Mouse (Mus musculus) midbrain, embryonic 12.5 days (tissue): ENCODE measurements around the gene Dpp4. TPM values are rescaled to one million over a fixed set of nuclear protein-coding genes. Genes with fewer than 3 reads are reported as not detected.

Experiments used
- ATAC-seq: fragments of 200-750 bp; cut with Nextera tagmentation; 2 replicates; pipeline ENCODE4 v1.8.0; 2017; ENCODE audit warnings: low read depth, moderate TSS enrichment, moderate library complexity; ENCODE audit not compliant: low FRiP score
- H3K27ac ChIP-seq: fragments of 300-500 bp; sonication (generic); replicated peaks from 2 replicates; pipeline ENCODE4 v1.5.1; 2016; ENCODE audit warnings: mild to moderate bottlenecking
- H3K27me3 ChIP-seq: fragments of 300-500 bp; sonication (generic); 2 replicates; pipeline ENCODE4 v1.6.1; 2016; ENCODE audit warnings: mild to moderate bottlenecking
- H3K36me3 ChIP-seq: fragments of 300-500 bp; sonication (generic); 2 replicates; pipeline ENCODE4 v1.6.1; 2016
- H3K4me1 ChIP-seq: fragments of 300-500 bp; sonication (generic); 2 replicates; pipeline ENCODE4 v1.6.1; 2016
- H3K4me2 ChIP-seq: fragments of 300-500 bp; sonication (generic); replicated peaks from 2 replicates; pipeline ENCODE4 v1.6.1; 2016; ENCODE audit warnings: mild to moderate bottlenecking, moderate library complexity
- H3K4me3 ChIP-seq: fragments of 300-500 bp; sonication (generic); 2 replicates; pipeline ENCODE4 v1.5.1; 2016; ENCODE audit warnings: mild to moderate bottlenecking
- H3K9ac ChIP-seq: fragments of 300-500 bp; sonication (generic); replicated peaks from 2 replicates; pipeline ENCODE4 v1.6.1; 2016; ENCODE audit warnings: mild to moderate bottlenecking, moderate library complexity
- H3K9me3 ChIP-seq: fragments of 300-500 bp; sonication (generic); 2 replicates; pipeline ENCODE4 v1.6.1; 2016; ENCODE audit warnings: mild to moderate bottlenecking
- WGBS: fragments of 180-500 bp; shearing (Covaris S2); methylation state at CpG from one replicate; pipeline ENCODE4 v1.1.7; 2016; 5-methylcytosine and 5-hydroxymethylcytosine counted together
- polyA plus RNA-seq: library from polyadenylated mRNA; unstranded; fragments of >200 nt; fragmentation: Nextera tagmentation; extraction: Ambion mirVana; gene quantifications from 2 replicates; pipeline ENCODE4 v1.2.1, GENCODE M21; 2016

The Dpp4 gene
- polyA plus RNA-seq, 1 experiment from 2014 or later, result 0.87 TPM

DNA sequence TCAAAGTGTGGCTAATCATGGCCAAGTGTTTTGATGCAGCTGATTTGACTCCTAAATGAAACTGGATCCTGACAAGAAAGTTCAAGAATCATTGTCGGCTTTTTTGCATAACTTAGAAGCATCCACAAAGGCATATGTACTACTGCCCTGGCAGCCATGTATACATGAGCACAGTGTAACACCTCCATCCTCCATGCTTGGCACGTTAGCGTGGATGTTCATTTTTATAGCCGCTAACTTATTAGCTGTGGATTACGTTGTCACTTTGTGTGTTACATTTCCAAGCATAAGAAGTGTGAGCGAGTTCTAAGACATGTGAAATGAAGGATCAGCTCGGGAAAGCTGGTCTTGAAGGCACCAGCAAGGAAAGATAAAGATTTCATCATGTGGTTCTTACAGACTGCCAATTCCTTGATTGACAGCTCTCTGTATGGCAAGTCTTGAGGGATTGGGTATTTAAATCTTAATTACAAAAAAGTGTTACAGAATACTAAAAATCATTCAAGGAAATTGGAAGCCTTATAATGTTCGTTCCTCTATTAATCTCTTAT lies 19.3 kb upstream of the Dpp4 start:
- no peaks in the 10 kb centered on the region for H3K4me1 ChIP-seq
- H3K9ac ChIP-seq, result no peak overlapping the region
- H3K27me3 ChIP-seq, result no peaks in the 10 kb centered on the region
- WGBS, result 92% methylated on average over 8 of the region's 8 CpGs
- no peak overlapping the region for H3K4me3 ChIP-seq
- no peaks in the 10 kb centered on the region for H3K9me3 ChIP-seq
- no peak overlapping the region for H3K4me2 ChIP-seq
- H3K36me3 ChIP-seq, result no peaks in the 10 kb centered on the region
- no peak for ATAC-seq
- H3K27ac ChIP-seq, result no peak overlapping the region

DNA sequence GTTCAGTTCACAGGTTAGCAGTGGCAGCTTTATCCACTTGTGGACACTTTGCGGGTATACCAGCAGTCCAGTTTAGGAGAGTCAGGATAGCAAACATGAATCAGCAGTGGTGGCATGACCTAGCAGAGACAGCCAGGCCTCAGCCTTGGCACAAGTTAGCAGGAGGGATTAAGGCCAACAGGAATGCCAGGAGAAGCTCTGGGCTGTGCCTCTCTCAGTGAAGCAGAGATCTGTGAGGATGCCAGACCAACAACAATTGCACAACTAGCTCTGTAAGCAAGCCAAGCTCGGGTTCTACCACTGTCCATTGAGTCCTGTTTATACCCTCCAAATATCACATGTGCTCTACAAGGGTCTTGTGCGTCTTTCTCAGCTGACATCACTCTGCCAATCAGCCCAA lies 13.9 kb upstream of the Dpp4 start:
- Histone ChIP-seq H3K27me3 (no peaks in the 10 kb centered on the region), H3K4me2 (no peak overlapping the region), H3K4me1 (no peaks in the 10 kb centered on the region), H3K27ac (no peak overlapping the region), H3K36me3 (no peaks in the 10 kb centered on the region), H3K9me3 (no peaks in the 10 kb centered on the region), H3K4me3 (no peak overlapping the region), H3K9ac (no peak overlapping the region)
- no peak for ATAC-seq
- WGBS, result 89% methylated on average over 3 of the region's 3 CpGs

DNA sequence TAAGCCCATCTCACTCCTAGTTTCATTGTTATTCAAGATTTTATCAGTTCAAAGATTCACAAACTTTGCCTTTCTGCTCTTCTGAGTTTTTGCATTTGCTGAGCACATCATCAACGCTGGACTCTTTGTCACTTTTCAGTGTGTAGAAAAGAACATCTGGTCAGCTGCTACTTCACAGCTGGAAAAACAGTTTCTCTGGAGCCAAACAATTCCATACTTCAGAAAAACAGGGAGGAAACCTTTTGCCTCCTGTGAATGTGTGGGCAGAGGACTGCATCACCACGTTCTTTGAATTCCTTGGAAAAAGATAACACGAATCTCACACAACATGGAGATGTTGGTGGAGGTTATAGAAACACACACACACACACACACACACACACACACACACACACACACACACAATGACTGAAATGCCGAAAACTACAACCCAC lies 11.3 kb upstream of the Dpp4 start:
- no peak overlapping the region for H3K4me3 ChIP-seq
- H3K9ac ChIP-seq, result no peak overlapping the region
- H3K27me3 ChIP-seq, result no peaks in the 10 kb centered on the region
- no peak overlapping the region for H3K27ac ChIP-seq
- no peak overlapping the region for H3K4me2 ChIP-seq
- H3K9me3 ChIP-seq, result no peaks in the 10 kb centered on the region
- H3K36me3 ChIP-seq, result no peaks in the 10 kb centered on the region
- no peaks in the 10 kb centered on the region for H3K4me1 ChIP-seq
- ATAC-seq, result no peak
- WGBS, result 62% methylated on average over 4 of the region's 4 CpGs

DNA sequence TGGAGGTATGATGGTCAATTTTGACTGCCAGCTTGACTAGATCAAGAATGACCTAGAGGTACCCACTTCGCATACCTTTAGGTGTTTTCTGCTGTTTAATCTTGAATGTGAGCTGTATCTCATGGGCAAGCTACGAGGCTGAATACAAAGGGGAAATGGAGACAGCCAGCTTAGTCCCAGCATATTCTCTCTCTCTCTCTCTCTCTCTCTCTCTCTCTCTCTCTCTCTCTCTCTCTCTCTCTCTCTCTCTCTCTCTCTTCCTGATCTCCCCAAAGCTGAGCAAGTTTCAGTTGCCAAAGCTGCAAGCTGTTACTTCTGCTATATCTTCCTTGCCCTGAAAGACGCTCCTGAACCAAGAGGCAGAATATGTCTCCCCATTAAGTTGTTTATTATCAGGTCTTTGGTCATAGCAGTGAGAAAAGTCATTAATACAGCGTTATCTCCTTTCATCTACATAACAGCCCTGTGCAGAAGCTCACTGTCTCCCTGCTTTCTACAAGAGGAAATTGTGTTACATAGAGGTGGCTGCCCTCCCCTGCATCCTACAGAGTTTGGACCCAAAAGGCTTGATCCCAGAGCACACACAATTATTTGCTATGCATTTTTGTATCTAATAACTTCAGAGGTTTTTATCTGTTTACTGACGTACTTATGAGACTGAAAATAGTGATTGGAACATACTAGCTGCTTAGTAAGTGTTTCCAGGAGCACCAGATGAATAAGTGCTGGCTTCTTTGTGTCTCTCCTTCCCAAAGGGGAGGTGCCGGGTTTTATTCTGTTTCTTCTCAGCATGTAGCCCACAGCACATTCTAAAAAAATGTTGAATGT lies 10.7 kb upstream of the Dpp4 start:
- Histone ChIP-seq H3K4me2 (no peak overlapping the region), H3K9me3 (no peaks in the 10 kb centered on the region), H3K9ac (no peak overlapping the region), H3K36me3 (no peaks in the 10 kb centered on the region), H3K4me1 (no peaks in the 10 kb centered on the region), H3K27me3 (no peaks in the 10 kb centered on the region), H3K4me3 (no peak overlapping the region), H3K27ac (no peak overlapping the region)
- WGBS, result 64% methylated on average over 6 of the region's 6 CpGs
- no peak for ATAC-seq

DNA sequence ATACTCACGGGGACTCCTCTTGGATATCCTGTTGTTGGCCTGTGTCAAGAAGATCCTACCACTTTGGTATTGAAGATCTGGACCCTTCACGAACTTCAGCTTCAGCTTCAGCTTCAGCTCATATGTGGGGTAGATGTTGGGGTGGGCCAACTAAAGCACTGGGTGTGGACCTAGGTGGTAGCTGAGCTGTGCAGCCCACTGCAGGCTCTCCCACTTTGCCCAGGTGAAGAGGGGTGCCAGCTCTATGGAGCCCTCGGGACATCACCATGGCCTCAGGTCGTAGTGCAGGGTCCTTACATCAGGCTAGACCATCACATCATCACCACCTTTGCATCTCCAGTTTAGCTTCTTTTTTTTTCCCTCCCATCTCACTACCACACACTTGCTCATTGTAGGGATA lies 9.2 kb upstream of the Dpp4 start:
- 84% methylated on average over 4 of the region's 4 CpGs for WGBS
- H3K36me3 ChIP-seq, result no peaks in the 10 kb centered on the region

DNA sequence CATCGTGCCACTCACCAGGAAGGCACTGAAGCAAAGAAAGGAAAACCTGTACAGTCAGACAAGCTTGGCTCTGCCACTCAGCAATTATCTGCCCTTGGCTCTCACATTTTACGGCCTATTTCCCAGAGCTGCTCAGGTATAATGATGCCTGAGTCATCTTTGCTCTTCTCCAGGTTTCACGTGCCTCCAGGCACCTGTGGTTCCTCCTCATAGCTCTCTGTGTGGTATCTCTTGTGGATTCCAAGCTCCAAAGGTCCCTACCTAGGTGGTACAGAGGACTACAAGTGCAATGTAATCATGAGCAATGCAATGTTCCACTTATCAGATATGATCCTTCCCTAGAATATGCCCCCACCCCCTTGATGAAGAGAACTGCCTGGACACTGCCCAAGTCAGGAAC lies 8.0 kb upstream of the Dpp4 start:
- ATAC-seq, result no peak
- Histone ChIP-seq H3K27ac (no peak overlapping the region), H3K4me2 (no peak overlapping the region), H3K4me1 (no peaks in the 10 kb centered on the region), H3K36me3 (no peaks in the 10 kb centered on the region), H3K4me3 (no peak overlapping the region), H3K9me3 (no peaks in the 10 kb centered on the region), H3K9ac (no peak overlapping the region), H3K27me3 (no peaks in the 10 kb centered on the region)
- WGBS, result 84% methylated on average over 3 of the region's 3 CpGs

More for the DNA sequence above, 9.2 kb upstream of the Dpp4 start:
- Histone ChIP-seq H3K4me3 (no peak overlapping the region), H3K27me3 (no peaks in the 10 kb centered on the region), H3K9me3 (no peaks in the 10 kb centered on the region), H3K9ac (no peak overlapping the region), H3K4me1 (no peaks in the 10 kb centered on the region), H3K4me2 (no peak overlapping the region), H3K27ac (no peak overlapping the region)
- no peak; the same call in 1 of the 2 replicates for ATAC-seq

DNA sequence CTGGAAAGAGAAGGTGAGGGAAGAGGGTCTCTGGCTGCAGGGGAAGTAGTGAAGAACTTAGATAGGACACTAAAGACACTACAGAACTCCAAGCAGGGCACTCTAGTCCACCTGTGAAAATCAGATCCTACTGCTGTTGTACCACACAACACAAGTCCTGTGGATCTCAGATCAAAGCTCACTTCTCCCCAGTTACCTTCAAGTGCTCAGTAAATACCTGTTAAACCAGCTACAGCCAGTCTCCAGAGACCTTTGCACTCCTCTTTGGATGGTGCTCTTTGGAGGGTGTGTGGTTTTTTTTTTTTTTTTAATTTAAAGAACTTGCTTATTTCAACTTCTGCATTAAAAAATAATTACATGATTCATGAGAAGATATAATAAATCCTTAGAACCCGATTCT lies 5.2 kb upstream of the Dpp4 start:
- H3K9ac ChIP-seq, result no peak overlapping the region
- H3K27me3 ChIP-seq, result peaks cover 6% of the 10 kb centered on the region
- H3K36me3 ChIP-seq, result no peaks in the 10 kb centered on the region
- H3K9me3 ChIP-seq, result no peaks in the 10 kb centered on the region
- H3K4me3 ChIP-seq, result no peak overlapping the region
- H3K27ac ChIP-seq, result no peak overlapping the region
- H3K4me2 ChIP-seq, result no peak overlapping the region
- WGBS, result 92% methylated on average over 1 of the region's 1 CpGs
- ATAC-seq, result no peak
- H3K4me1 ChIP-seq, result no peaks in the 10 kb centered on the region

DNA sequence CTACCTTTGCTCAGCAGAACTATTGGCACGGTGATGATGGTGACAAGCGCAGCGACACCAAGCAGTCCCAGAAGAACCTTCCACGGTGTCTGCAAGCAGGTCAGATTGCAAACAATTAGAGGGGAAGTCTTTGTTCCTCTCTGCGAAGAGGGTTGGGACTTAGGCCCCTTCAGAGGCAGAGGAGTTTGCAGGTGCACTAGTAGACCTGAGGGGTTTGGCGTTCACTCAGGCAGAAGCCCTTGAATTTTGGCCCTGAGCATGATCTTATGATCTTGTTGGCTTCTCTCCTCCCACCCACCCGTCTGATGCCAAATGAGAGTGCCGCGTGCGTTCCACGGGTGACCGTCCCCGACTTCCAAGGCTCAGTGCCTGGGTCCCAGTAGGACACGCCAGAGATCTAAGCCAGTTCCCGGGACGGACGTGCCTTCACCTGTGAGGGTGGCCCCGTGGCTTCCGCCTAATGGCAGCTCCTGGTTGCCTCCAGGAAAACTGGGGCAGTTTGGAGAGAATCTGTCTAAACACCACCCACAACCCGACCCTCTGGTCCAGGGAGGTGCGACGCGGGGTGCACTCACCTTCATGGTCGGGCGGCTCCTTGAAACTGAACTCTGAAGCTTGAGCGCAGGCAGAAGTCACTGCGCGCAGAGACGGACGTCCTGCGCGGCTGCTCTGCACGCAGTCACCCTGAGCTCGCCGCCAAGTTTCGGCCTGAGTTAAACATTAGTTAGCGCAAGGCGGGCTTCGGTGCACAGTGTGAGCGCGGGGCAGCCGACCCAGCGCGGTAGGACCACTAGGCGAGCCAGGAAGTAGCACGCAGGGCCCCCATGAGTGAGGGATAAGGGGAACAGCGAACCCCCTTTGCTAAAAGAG lies 585 bp downstream of the Dpp4 start:
- no peak overlapping the region for H3K27ac ChIP-seq
- peak overlapping the region; percentile 44 for H3K4me3 ChIP-seq
- H3K4me1 ChIP-seq, result peaks cover 10% of the 10 kb centered on the region; the same call in 1 of the 2 replicates
- 7% methylated on average over 47 of the region's 47 CpGs for WGBS
- peaks cover 22% of the 10 kb centered on the region for H3K27me3 ChIP-seq
- H3K9me3 ChIP-seq, result no peaks in the 10 kb centered on the region
- peak overlapping the region; percentile 52 for H3K9ac ChIP-seq
- no peaks in the 10 kb centered on the region for H3K36me3 ChIP-seq
- ATAC-seq, result peak; percentile 82
- H3K4me2 ChIP-seq, result peak overlapping the region; percentile 88

DNA sequence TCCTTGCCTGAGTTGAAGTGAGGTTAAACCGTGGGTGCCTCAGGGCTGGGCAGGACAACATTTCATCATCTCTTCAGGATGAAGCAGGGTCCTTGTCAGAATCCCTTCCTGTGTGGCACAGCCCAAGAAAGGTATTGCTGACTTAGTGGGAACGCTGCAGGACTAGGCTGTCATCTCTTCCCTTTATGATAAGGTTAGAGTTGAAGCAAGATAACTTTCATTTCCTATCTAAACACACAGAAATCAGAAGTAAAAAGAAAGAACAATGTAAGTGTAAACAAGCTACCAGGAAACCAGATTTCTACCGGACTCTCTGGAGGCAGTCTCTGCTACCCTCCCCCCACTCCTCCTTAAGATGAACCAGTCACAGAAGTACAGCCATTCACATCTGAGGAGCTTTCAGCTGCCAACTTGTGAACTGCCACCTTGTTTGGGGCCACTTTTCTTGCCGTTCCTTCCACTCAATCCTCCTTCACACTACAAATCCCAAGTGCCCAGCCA lies 3.3 kb downstream of the Dpp4 start:
- peaks cover 22% of the 10 kb centered on the region for H3K27me3 ChIP-seq
- no peaks in the 10 kb centered on the region for H3K9me3 ChIP-seq
- WGBS, result 36% methylated on average over 4 of the region's 4 CpGs
- H3K36me3 ChIP-seq, result no peaks in the 10 kb centered on the region
- H3K9ac ChIP-seq, result no peak overlapping the region
- no peak overlapping the region for H3K4me3 ChIP-seq
- H3K4me1 ChIP-seq, result peaks cover 10% of the 10 kb centered on the region; the same call in 1 of the 2 replicates
- H3K4me2 ChIP-seq, result no peak overlapping the region
- no peak overlapping the region for H3K27ac ChIP-seq
- no peak for ATAC-seq

DNA sequence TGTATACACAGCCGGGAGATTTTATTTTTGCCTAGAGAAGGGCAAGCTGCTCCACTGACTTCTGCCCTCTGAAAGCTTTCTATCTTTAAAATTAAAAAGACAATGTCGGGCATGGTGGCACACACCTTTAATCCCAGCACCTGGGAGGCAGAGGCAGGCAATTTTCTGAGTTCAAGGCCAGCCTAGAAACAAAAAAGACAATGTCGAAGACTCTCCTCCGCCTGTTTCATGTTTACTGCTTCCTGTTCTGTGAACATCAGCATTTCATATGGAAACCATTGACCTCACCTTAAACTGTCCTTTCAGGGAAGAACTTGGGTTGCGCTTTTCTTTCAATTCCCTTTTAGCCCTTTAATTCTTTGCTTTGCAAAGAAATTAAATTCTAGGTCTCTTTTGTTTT lies 3.8 kb downstream of the Dpp4 start:
- Histone ChIP-seq H3K9ac (no peak overlapping the region), H3K9me3 (no peaks in the 10 kb centered on the region), H3K4me2 (no peak overlapping the region), H3K36me3 (no peaks in the 10 kb centered on the region), H3K27ac (no peak overlapping the region), H3K4me3 (no peak overlapping the region), H3K4me1 (peaks cover 10% of the 10 kb centered on the region; the same call in 1 of the 2 replicates), H3K27me3 (peaks cover 22% of the 10 kb centered on the region)
- ATAC-seq, result no peak
- 88% methylated on average over 5 of the region's 5 CpGs for WGBS

DNA sequence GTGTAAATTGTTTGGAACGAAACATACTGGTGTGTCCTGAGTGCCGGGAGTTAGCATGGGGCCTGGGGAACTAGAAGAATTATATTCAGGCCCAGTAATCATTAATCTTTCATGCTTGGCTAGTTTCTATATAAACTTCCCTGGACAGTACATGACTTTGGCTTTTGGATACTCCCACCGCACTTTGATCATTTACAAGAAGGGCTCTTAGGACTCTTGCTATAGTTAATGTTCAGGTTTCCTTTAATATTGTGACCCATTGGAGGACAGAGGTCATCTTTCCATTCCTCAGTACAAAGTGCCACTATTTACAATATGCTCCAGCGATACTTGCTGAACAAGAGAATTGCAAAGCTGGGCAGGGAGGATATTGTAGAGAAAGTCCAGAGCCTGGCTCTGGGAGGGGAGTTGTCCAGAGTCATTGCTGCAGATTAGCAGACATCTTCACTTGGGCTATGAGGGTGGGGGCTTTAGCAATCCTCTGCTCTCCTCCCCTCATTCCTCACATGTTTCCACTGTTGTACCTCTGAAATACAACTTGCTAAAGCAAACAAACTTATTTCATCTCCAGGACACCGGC lies 8.4 kb downstream of the Dpp4 start:
- ATAC-seq, result no peak

More for the DNA sequence above, 8.4 kb downstream of the Dpp4 start:
- Histone ChIP-seq H3K9me3 (no peaks in the 10 kb centered on the region), H3K4me2 (no peak overlapping the region), H3K9ac (no peak overlapping the region), H3K27ac (no peak overlapping the region), H3K27me3 (no peaks in the 10 kb centered on the region), H3K36me3 (no peaks in the 10 kb centered on the region), H3K4me1 (no peaks in the 10 kb centered on the region), H3K4me3 (no peak overlapping the region)
- 85% methylated on average over 5 of the region's 5 CpGs for WGBS
